Mouse (Mus musculus) heart, postnatal 0 days (tissue): ENCODE measurements around the gene Srpr. TPM values are rescaled to one million over a fixed set of nuclear protein-coding genes. Genes with fewer than 3 reads are reported as not detected.

ENCODE experiments used
- ATAC-seq: fragments of 200-750 bp; cut with Nextera tagmentation; 2 replicates; pipeline ENCODE4 v1.8.0; 2017; ENCODE audit warnings: low read depth, moderate number of reproducible peaks, moderate library complexity; ENCODE audit not compliant: insufficient read depth
- DNase-seq: peaks from one replicate; pipeline ENCODE4 v3.0.0-alpha.2; 2016; ENCODE audit warnings: low spot score
- H3K27ac ChIP-seq: fragments of 300-500 bp; sonication (generic); 2 replicates; pipeline ENCODE4 v1.5.1; 2014; ENCODE audit warnings: low read depth, mild to moderate bottlenecking
- H3K27me3 ChIP-seq: fragments of 300-500 bp; sonication (generic); 2 replicates; pipeline ENCODE4 v1.6.1; 2014; ENCODE audit warnings: low read length, mixed read lengths; ENCODE audit not compliant: control insufficient read depth, insufficient read depth
- H3K36me3 ChIP-seq: fragments of 300-500 bp; sonication (generic); replicated peaks from 2 replicates; pipeline ENCODE4 v1.6.1; 2014; ENCODE audit warnings: low read length, mixed read lengths; ENCODE audit not compliant: control insufficient read depth, insufficient read depth
- H3K4me1 ChIP-seq: fragments of 300-500 bp; sonication (generic); 2 replicates; pipeline ENCODE4 v1.6.1; 2014; ENCODE audit warnings: antibody characterized with exemption; ENCODE audit not compliant: control insufficient read depth, insufficient read depth
- H3K4me2 ChIP-seq: fragments of 300-500 bp; sonication (generic); 2 replicates; pipeline ENCODE4 v1.6.1; 2014; ENCODE audit warnings: low read depth, mild to moderate bottlenecking, low read length, moderate library complexity
- H3K4me3 ChIP-seq: fragments of 300-500 bp; sonication (generic); 2 replicates; pipeline ENCODE4 v1.5.1; 2014; ENCODE audit warnings: low read depth, low read length
- H3K9ac ChIP-seq: fragments of 300-500 bp; sonication (generic); replicated peaks from 2 replicates; pipeline ENCODE4 v1.6.1; 2014; ENCODE audit warnings: low read depth, low read length, mixed read lengths
- H3K9me3 ChIP-seq: fragments of 300-500 bp; sonication (generic); replicated peaks from 2 replicates; pipeline ENCODE4 v1.6.1; 2016; ENCODE audit warnings: low read length; ENCODE audit not compliant: control insufficient read depth
- CTCF ChIP-seq: IDR thresholded peaks from 2 replicates; pipeline ENCODE4 v1.5.1; 2016; ENCODE audit warnings: antibody characterized with exemption, control low read depth, low read depth
- EP300 ChIP-seq: IDR thresholded peaks from 2 replicates; pipeline ENCODE4 v1.6.1; 2016; ENCODE audit warnings: antibody characterized with exemption, low read depth
- WGBS: fragments of 180-500 bp; shearing (Covaris S2); extraction: QIAGEN DNeasy Blood & Tissue Kit; methylation state at CpG from one replicate; pipeline ENCODE4 v1.1.7; 2014; 5-methylcytosine and 5-hydroxymethylcytosine counted together
- polyA plus RNA-seq: library from polyadenylated mRNA; unstranded; fragments of >200 nt; fragmentation: Nextera tagmentation; extraction: Ambion mirVana; gene quantifications from 2 replicates; pipeline ENCODE4 v1.2.1, GENCODE M21; 2015
- total RNA-seq: library from RNA; depleted of rRNA; stranded (reverse); fragments of >200 nt; gene quantifications from 2 replicates; pipeline ENCODE4 v1.2.3, GENCODE M21; 2014; ENCODE audit warnings: low replicate concordance; rRNA removed

Srpr gene
- total and polyA plus RNA-seq, 2 experiments from 2014 or later, result 39.0 to 90.3 TPM

GRCm38 (mm10) chr9:35290916-35291315 lies 90.9 kb downstream of the Srpr start:
- Histone ChIP-seq H3K4me2 (no peak overlapping the region), H3K4me1 (no peaks in the 10 kb centered on the region), H3K4me3 (no peak overlapping the region), H3K27ac (no peak overlapping the region), H3K9me3 (no peaks in the 10 kb centered on the region), H3K36me3 (no peaks in the 10 kb centered on the region), H3K27me3 (no peaks in the 10 kb centered on the region), H3K9ac (no peak overlapping the region)
- ATAC-seq (no peak; the same call in 1 of the 2 replicates), DNase-seq (peak; percentile 35)
- TF ChIP-seq EP300, result no peak
- TF ChIP-seq CTCF, result no peak
- 26% methylated on average over 4 of the region's 4 CpGs for WGBS

- Histone ChIP-seq H3K4me2 (no peak overlapping the region), H3K27me3 (no peaks in the 10 kb centered on the region), H3K4me3 (no peak overlapping the region), H3K9ac (no peak overlapping the region), H3K36me3 (no peaks in the 10 kb centered on the region), H3K4me1 (no peaks in the 10 kb centered on the region), H3K9me3 (no peaks in the 10 kb centered on the region; the same call in 1 of the 2 replicates), H3K27ac (no peak overlapping the region)
- DNase-seq (no peak), ATAC-seq (no peak)
- TF ChIP-seq CTCF (no peak), EP300 (no peak)
- WGBS, result 60% methylated on average over 5 of the region's 5 CpGs
Measured at GRCm38 (mm10) chr9:35293465-35293864, 93.5 kb downstream of the Srpr start.

Other genes with a start within 250 kb of the Srpr start
- gene St3gal4, start 80.9 kb upstream of the Srpr start, total RNA-seq, result 37.2 and 37.6 TPM in 2 replicates
- 24.8 and 25.2 TPM in 2 replicates for gene St3gal4, start 80.9 kb upstream of the Srpr start, polyA plus RNA-seq
- 36.4 and 54.8 TPM in 2 replicates for gene Dcps, start 24.1 kb upstream of the Srpr start, total RNA-seq
- 34.9 and 37.9 TPM in 2 replicates for gene Dcps, start 24.1 kb upstream of the Srpr start, polyA plus RNA-seq
- 10.0 and 13.2 TPM in 2 replicates for gene Tirap, start 116 bp downstream of the Srpr start, total RNA-seq
- gene Tirap, start 116 bp downstream of the Srpr start, polyA plus RNA-seq, result 5.5 TPM in 2 replicates
- 88.0 and 91.5 TPM in 2 replicates for gene Foxred1, start 10.9 kb downstream of the Srpr start, total RNA-seq
- 93.1 and 95.9 TPM in 2 replicates for gene Foxred1, start 10.9 kb downstream of the Srpr start, polyA plus RNA-seq
- gene Fam118b, start 67.6 kb downstream of the Srpr start, total RNA-seq, result 8.8 and 19.7 TPM in 2 replicates
- gene Fam118b, start 67.6 kb downstream of the Srpr start, polyA plus RNA-seq, result 22.6 and 24.8 TPM in 2 replicates
- 5.8 and 12.6 TPM in 2 replicates for gene Rpusd4, start 67.7 kb downstream of the Srpr start, total RNA-seq
- 14.1 and 17.3 TPM in 2 replicates for gene Rpusd4, start 67.7 kb downstream of the Srpr start, polyA plus RNA-seq
- 36.4 and 41.7 TPM in 2 replicates for gene Cdon, start 221.0 kb downstream of the Srpr start, total RNA-seq
- gene Cdon, start 221.0 kb downstream of the Srpr start, polyA plus RNA-seq, result 2.2 and 2.3 TPM in 2 replicates